19 mouse cellular contexts compared by ENCODE assay signal in the genomic region with DNA sequence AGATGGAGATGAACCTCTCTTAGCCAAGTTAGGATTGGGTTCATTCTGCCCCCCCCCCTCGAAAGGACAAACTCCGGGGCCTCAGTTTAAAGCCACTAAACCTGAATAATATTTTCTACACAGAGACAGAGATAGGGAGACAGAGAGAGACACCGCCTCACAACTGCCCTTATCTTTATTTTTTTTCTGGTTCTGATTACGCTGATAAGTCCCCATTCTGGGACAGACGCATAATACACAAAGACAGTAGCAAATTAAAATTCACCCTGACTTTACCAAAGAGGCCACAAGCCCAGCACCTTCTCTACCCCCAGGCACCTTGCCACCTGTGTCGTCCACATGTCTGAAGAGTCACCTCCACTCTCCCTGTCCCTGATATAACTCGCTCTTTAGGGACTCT. TPM values are rescaled to one million over a fixed set of nuclear protein-coding genes. Genes with fewer than 3 reads are reported as not detected.
"Had no signal": no experiment of that assay in that cellular context is flagged by ENCODE, and none has a peak within 500 bp of the region (broad histone marks: within the 10 kb centered on the region; RNA-seq: fewer than 3 reads in every experiment).

No protein-coding gene starts in this region.

- H3K9me3 ChIP-seq: neural tube, embryonic 12.5 days; neural tube, embryonic 13.5 days; neural tube, embryonic 15.5 days; stomach, embryonic 15.5 days had no signal

- DNase-seq: retina, postnatal 1 day; right cerebral cortex, adult 18-20 months; right cerebral cortex, postnatal 14 days; right cerebral cortex, postnatal 25 days; right cerebral cortex, postnatal 4 days; spleen, adult 18-20 months; thymus, adult 18-20 months; thymus, adult 2 months; thymus, postnatal 14 days; thymus, postnatal 25 days; thymus, postnatal 36 days; thymus, postnatal 4 days had no signal

- H3K27ac ChIP-seq: neural tube, embryonic 12.5 days; neural tube, embryonic 13.5 days; neural tube, embryonic 15.5 days; stomach, embryonic 15.5 days; stomach, postnatal 0 days had no signal

- H3K4me3 ChIP-seq: neural tube, embryonic 12.5 days; neural tube, embryonic 13.5 days; neural tube, embryonic 15.5 days; stomach, embryonic 15.5 days had no signal

- H3K27me3 ChIP-seq: neural tube, embryonic 12.5 days had no signal

- H3K36me3 ChIP-seq: neural tube, embryonic 12.5 days; neural tube, embryonic 13.5 days; neural tube, embryonic 15.5 days; stomach, embryonic 15.5 days had no signal

- H3K9ac ChIP-seq: neural tube, embryonic 12.5 days; neural tube, embryonic 13.5 days; neural tube, embryonic 15.5 days; stomach, embryonic 15.5 days had no signal

RNA-seq across cellular contexts. Expression of a gene that starts 26.4 kb away (rescaled TPM):
- total RNA-seq: neutrophil, adult 5-6 weeks had no signal
- polyA plus RNA-seq: spleen, adult 2 months had no signal

RNA-seq across cellular contexts. Expression of a gene that starts 51.0 kb away (rescaled TPM):
- total RNA-seq: neutrophil, adult 5-6 weeks had no signal
